Mouse (Mus musculus) forebrain, postnatal 0 days (tissue): ENCODE data around the gene Slc27a5. TPM values are rescaled to one million over a fixed set of nuclear protein-coding genes. Genes with fewer than 3 reads are reported as not detected.

Experiments used
- ATAC-seq: fragments of 200-750 bp; cut with Nextera tagmentation; 2 replicates; pipeline ENCODE4 v1.8.0; 2017; ENCODE audit warnings: mild to moderate bottlenecking, moderate library complexity
- DNase-seq: peaks from one replicate; pipeline ENCODE4 v3.0.0-alpha.2; 2015
- H3K27ac ChIP-seq: fragments of 300-500 bp; sonication (generic); 2 replicates; pipeline ENCODE4 v1.5.1; 2014; ENCODE audit warnings: low read depth, mild to moderate bottlenecking, antibody characterized with exemption, low read length, moderate library complexity, mixed read lengths
- H3K27me3 ChIP-seq: fragments of 300-500 bp; sonication (generic); 2 replicates; pipeline ENCODE4 v1.6.1; 2014; ENCODE audit warnings: mild to moderate bottlenecking, low read length, mixed read lengths; ENCODE audit not compliant: insufficient read depth
- H3K36me3 ChIP-seq: fragments of 300-500 bp; sonication (generic); 2 replicates; pipeline ENCODE4 v1.6.1; 2014; ENCODE audit warnings: mild to moderate bottlenecking, moderate library complexity; ENCODE audit not compliant: insufficient read depth
- H3K4me1 ChIP-seq: fragments of 300-500 bp; sonication (generic); 2 replicates; pipeline ENCODE4 v1.6.1; 2014; ENCODE audit warnings: antibody characterized with exemption; ENCODE audit not compliant: insufficient read depth
- H3K4me2 ChIP-seq: fragments of 300-500 bp; sonication (generic); 2 replicates; pipeline ENCODE4 v1.6.1; 2014; ENCODE audit warnings: low read depth, mild to moderate bottlenecking, moderate library complexity
- H3K4me3 ChIP-seq: fragments of 300-500 bp; sonication (generic); 2 replicates; pipeline ENCODE4 v1.5.1; 2014; ENCODE audit warnings: low read depth, low read length, mixed read lengths
- H3K9ac ChIP-seq: fragments of 300-500 bp; sonication (generic); 2 replicates; pipeline ENCODE4 v1.6.1; 2014; ENCODE audit warnings: mild to moderate bottlenecking
- H3K9me3 ChIP-seq: fragments of 300-500 bp; sonication (generic); 2 replicates; pipeline ENCODE4 v1.6.1; 2016; ENCODE audit warnings: low read length
- CTCF ChIP-seq: sonication (generic); IDR thresholded peaks from 2 replicates; pipeline ENCODE4 v1.5.1; 2016; ENCODE audit warnings: antibody characterized with exemption, control low read depth, low read depth
- WGBS: fragments of 180-500 bp; shearing (Covaris S2); extraction: QIAGEN DNeasy Blood & Tissue Kit; methylation state at CpG from one replicate; pipeline ENCODE4 v1.1.7; 2014; 5-methylcytosine and 5-hydroxymethylcytosine counted together
- polyA plus RNA-seq: library from polyadenylated mRNA; unstranded; fragments of >200 nt; fragmentation: Nextera tagmentation; extraction: Ambion mirVana; gene quantifications from 2 replicates; pipeline ENCODE4 v1.2.1, GENCODE M21; 2015
- total RNA-seq: library from RNA; depleted of rRNA; stranded (reverse); fragments of >200 nt; gene quantifications from 2 replicates; pipeline ENCODE4 v1.2.3, GENCODE M21; 2014

The Slc27a5 gene
- total and polyA plus RNA-seq, 2 experiments from 2014 or later, result 0.18 to 0.43 TPM

GRCm38 (mm10) chr7:13039181-13039580, 41.2 kb upstream of the Slc27a5 start:
- peak overlapping the region; percentile 99; the same call in 1 of the 2 replicates for H3K27ac ChIP-seq
- H3K36me3 ChIP-seq, result peaks cover 18% of the 10 kb centered on the region
- H3K4me3 ChIP-seq, result no peak overlapping the region
- peak overlapping the region; percentile 94 for H3K9ac ChIP-seq
- H3K27me3 ChIP-seq, result 0 out of 2 replicates have a peak, but pooled peaks cover 4% of the 10 kb centered on the region
- DNase-seq, result no peak
- TF ChIP-seq CTCF, result no peak
- 90% methylated on average over 1 of the region's 1 CpGs for WGBS
- H3K4me1 ChIP-seq, result peaks cover 11% of the 10 kb centered on the region
- H3K4me2 ChIP-seq, result peak overlapping the region; percentile 75
- no peaks in the 10 kb centered on the region for H3K9me3 ChIP-seq
- no peak for ATAC-seq

DNA sequence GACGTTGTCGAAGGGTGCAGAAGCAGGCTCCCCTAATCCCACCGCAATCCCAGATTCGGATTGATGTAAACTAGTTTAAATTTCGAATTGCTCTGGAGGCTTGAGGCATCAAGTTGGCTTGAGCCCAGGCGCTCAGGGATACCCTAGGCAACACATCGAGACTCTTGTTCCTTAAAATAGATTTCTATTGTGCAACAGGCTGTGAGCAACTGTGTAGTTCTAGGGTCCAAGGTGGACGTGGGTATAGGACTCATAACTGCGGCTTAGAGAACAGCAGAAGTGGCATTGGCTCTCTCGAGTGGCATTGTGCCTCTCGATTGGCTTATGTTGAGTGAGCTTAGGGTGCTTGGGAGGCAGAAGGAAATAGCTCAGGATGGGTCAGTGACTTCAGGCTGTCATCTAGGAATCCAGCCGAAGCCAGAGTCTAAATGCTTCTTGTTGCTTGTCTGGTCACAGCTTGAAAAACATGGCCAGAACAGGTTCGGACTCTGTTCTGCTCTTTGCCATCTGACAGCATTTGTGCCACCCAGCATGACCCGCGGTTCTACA, 40.7 kb upstream of the Slc27a5 start:
- H3K4me2 ChIP-seq, result peak overlapping the region; percentile 75
- peaks cover 16% of the 10 kb centered on the region for H3K4me1 ChIP-seq
- H3K9ac ChIP-seq, result peak overlapping the region; percentile 94
- H3K27me3 ChIP-seq, result 0 out of 2 replicates have a peak, but pooled peaks cover 4% of the 10 kb centered on the region
- DNase-seq (no peak), ATAC-seq (no peak)
- no peak for TF ChIP-seq CTCF
- peak overlapping the region; percentile 90 for H3K4me3 ChIP-seq
- WGBS, result 21% methylated on average over 15 of the region's 15 CpGs
- no peaks in the 10 kb centered on the region for H3K9me3 ChIP-seq
- H3K36me3 ChIP-seq, result peaks cover 18% of the 10 kb centered on the region
- H3K27ac ChIP-seq, result peak overlapping the region; percentile 99

DNA sequence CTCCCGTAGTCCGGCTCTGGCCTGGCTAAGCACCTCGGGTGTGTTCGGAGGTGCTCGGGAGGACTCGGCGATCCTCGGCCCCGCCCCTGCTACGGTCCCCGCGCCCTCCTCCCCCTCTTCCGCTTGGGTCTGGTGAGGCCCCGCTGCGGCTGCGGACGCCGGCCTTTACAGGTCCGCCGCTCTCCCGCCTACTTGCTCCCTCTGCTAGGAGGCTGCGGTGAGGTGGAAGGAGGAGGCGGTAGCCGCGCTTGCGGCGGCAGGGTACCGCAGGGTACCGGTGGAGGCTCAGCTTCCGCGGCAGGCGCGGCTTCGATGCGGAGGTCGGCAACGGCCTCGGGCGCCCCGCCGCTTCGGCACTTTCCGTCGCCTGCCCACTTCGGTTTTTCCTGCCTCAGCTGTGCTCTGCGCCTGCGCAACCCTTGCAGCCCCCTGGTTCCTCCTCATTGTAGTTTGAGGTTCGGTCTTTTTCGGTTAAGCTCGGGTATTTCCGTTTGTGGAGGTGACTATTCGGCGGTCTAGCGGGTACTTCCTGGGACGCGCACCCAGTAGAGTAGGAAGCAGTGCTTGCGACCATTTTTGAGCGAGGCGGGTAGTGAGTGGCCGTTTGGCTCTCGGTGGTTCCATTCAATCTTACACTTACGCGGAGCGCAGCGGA, 40.0 kb upstream of the Slc27a5 start, which contains the start of gene Ube2m:
Gene Ube2m, minus strand, starts transcription at position 375 of the 655 bp plus-strand sequence.
- Histone ChIP-seq H3K9ac (peak within 1 kb of the TSS; percentile 94), H3K9me3 (no peaks in the 10 kb centered on the region), H3K4me1 (peaks cover 21% of the 10 kb centered on the region), H3K4me2 (peak within 1 kb of the TSS; percentile 75), H3K27ac (peak within 1 kb of the TSS; percentile 99), H3K4me3 (peak within 1 kb of the TSS; percentile 90), H3K27me3 (0 out of 2 replicates have a peak, but pooled peaks cover 4% of the 10 kb centered on the region), H3K36me3 (peaks cover 21% of the 10 kb centered on the region)
- peak; percentile 91 for ATAC-seq
- peak; percentile 100 for DNase-seq
- TF ChIP-seq CTCF, result no peak; the same call in 1 of the 2 replicates
- under 1% methylated on average over 64 of the region's 65 CpGs for WGBS

GRCm38 (mm10) chr7:13037366-13037765, 39.4 kb upstream of the Slc27a5 start:
- no peak for ATAC-seq
- DNase-seq, result no peak

DNA sequence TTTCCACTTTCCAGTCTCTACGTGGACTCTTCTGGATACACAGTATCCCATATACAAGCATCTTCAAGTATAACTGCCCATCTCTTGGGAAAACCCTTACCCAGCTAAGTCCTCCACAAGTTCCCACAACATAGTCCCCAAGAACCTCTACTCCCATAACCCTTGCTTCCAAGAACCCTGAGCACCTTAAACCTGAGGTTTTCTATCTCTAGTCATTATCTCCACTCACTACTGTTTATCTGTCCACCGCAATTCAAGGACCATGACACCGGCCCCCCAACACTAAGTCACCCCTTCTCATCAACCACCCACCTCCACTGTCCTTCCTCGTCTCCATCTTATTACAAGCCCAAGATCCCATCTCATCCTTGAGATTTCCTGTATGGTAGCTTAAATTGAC, 38.8 kb upstream of the Slc27a5 start:
- ATAC-seq (no peak), DNase-seq (no peak)
- H3K4me3 ChIP-seq, result peak overlapping the region; percentile 90
- peak overlapping the region; percentile 94 for H3K9ac ChIP-seq
- peaks cover 21% of the 10 kb centered on the region for H3K4me1 ChIP-seq
- TF ChIP-seq CTCF, result no peak
- H3K9me3 ChIP-seq, result no peaks in the 10 kb centered on the region
- H3K36me3 ChIP-seq, result peaks cover 32% of the 10 kb centered on the region
- H3K27ac ChIP-seq, result no peak overlapping the region; the same call in 1 of the 2 replicates
- peak overlapping the region; percentile 75 for H3K4me2 ChIP-seq
- no peaks in the 10 kb centered on the region for H3K27me3 ChIP-seq
- WGBS, result 57% methylated on average over 4 of the region's 4 CpGs

More at GRCm38 (mm10) chr7:13037366-13037765, 39.4 kb upstream of the Slc27a5 start:
- WGBS, result under 1% methylated on average over 31 of the region's 33 CpGs
- peaks cover 21% of the 10 kb centered on the region for H3K4me1 ChIP-seq
- H3K4me3 ChIP-seq, result peak overlapping the region; percentile 90
- peak overlapping the region; percentile 94 for H3K9ac ChIP-seq
- peak overlapping the region; percentile 75 for H3K4me2 ChIP-seq
- no peak for TF ChIP-seq CTCF
- peaks cover 27% of the 10 kb centered on the region for H3K36me3 ChIP-seq
- no peaks in the 10 kb centered on the region for H3K27me3 ChIP-seq
- no peaks in the 10 kb centered on the region for H3K9me3 ChIP-seq
- peak overlapping the region; percentile 99 for H3K27ac ChIP-seq

- Histone ChIP-seq H3K9ac (no peak overlapping the region), H3K27ac (peak overlapping the region; percentile 64), H3K4me2 (peak overlapping the region; percentile 90), H3K9me3 (no peaks in the 10 kb centered on the region), H3K36me3 (peaks cover 46% of the 10 kb centered on the region), H3K4me3 (no peak overlapping the region), H3K4me1 (peaks cover 21% of the 10 kb centered on the region), H3K27me3 (no peaks in the 10 kb centered on the region)
- no peak for DNase-seq
- no peak; the same call in 1 of the 2 replicates for TF ChIP-seq CTCF
- ATAC-seq, result no peak
- 81% methylated on average over 17 of the region's 17 CpGs for WGBS
Observed at GRCm38 (mm10) chr7:13035211-13035855, 37.3 kb upstream of the Slc27a5 start.
